In genomic region chr17:14118863-14119262, GRCm38 (mm10) we compare ENCODE assay signal across 29 mouse cellular contexts. TPM values are rescaled to one million over a fixed set of nuclear protein-coding genes. Genes with fewer than 3 reads are reported as not detected.
A peak's percentile ranks its signal among the peaks of the same experiment; 100 is the strongest.
DNase-seq lines count a peak whose midpoint lies in the region; ATAC-seq lines count a peak whose summit lies in the region.
"Had no signal": no experiment of that assay in that cellular context is flagged by ENCODE, and none has a peak within 500 bp of the region (broad histone marks: within the 10 kb centered on the region; RNA-seq: fewer than 3 reads in every experiment).

No protein-coding gene starts in this region.

- DNase-seq in embryo, embryonic 11 days, result peak; percentile 7
- no peak for DNase-seq in embryo, embryonic 10.5 days (ENCODE audit: low spot score)
- peak; percentile 78 for DNase-seq in heart, embryonic 10.5 days (ENCODE audit: low spot score)
- no peak for DNase-seq in heart, adult 8-10 months (ENCODE audit: low spot score)
- no peak for DNase-seq in heart, postnatal 14 days
- DNase-seq: adrenal gland, adult 8-10 months; adrenal gland, postnatal 14 days; adrenal gland, postnatal 36 days; B cell, adult 2 months; cerebellum, adult 11-12 months; cerebellum, adult 2 months; cerebellum, adult 9-10 months; cerebellum, postnatal 10 days; cerebellum, postnatal 25 days; forebrain, postnatal 0 days had no signal

- 20% methylated on average over 3 of the region's 3 CpGs for WGBS in heart, embryonic 10.5 days
- 12% methylated on average over 3 of the region's 3 CpGs for WGBS in heart, embryonic 12.5 days

- intact Hi-C loops in heart, postnatal 14 days (cut with DNase I), result no loop called here

- H3K4me3 ChIP-seq in heart, embryonic 10.5 days, result no peak overlapping the region
- H3K4me3 ChIP-seq in heart, embryonic 12.5 days, result no peak overlapping the region
- H3K4me3 ChIP-seq: embryonic facial prominence, embryonic 10.5 days; embryonic facial prominence, embryonic 12.5 days; forebrain, embryonic 13.5 days; forebrain, embryonic 15.5 days had no signal

- H3K9me3 ChIP-seq in heart, embryonic 10.5 days, result no peaks in the 10 kb centered on the region
- H3K9me3 ChIP-seq in heart, embryonic 12.5 days (replicated peaks), result no peaks in the 10 kb centered on the region; the same call in 1 of the 2 replicates
- H3K9me3 ChIP-seq: embryonic facial prominence, embryonic 10.5 days; embryonic facial prominence, embryonic 12.5 days; forebrain, embryonic 13.5 days; forebrain, embryonic 15.5 days; G1E had no signal

- peaks cover 14% of the 10 kb centered on the region for H3K4me1 ChIP-seq in heart, embryonic 10.5 days
- H3K4me1 ChIP-seq in heart, embryonic 12.5 days (replicated peaks), result peaks cover 15% of the 10 kb centered on the region
- H3K4me1 ChIP-seq: embryonic facial prominence, embryonic 10.5 days; embryonic facial prominence, embryonic 12.5 days; forebrain, embryonic 13.5 days; forebrain, embryonic 15.5 days had no signal

- no peak overlapping the region for H3K9ac ChIP-seq in heart, embryonic 12.5 days
- H3K9ac ChIP-seq: embryonic facial prominence, embryonic 12.5 days; forebrain, embryonic 13.5 days; forebrain, embryonic 15.5 days; forebrain, postnatal 0 days had no signal

- no peak overlapping the region for H3K4me2 ChIP-seq in heart, embryonic 12.5 days
- H3K4me2 ChIP-seq: embryonic facial prominence, embryonic 12.5 days; forebrain, embryonic 13.5 days; forebrain, embryonic 15.5 days had no signal

- H3K27me3 ChIP-seq in heart, embryonic 10.5 days (ENCODE audit: insufficient read depth, poor library complexity, severe bottlenecking), result peaks cover 7% of the 10 kb centered on the region; the same call in 1 of the 2 replicates
- H3K27me3 ChIP-seq in heart, embryonic 12.5 days (replicated peaks), result 0 out of 2 replicates have a peak, but pooled peaks cover 17% of the 10 kb centered on the region
- H3K27me3 ChIP-seq: embryonic facial prominence, embryonic 12.5 days; forebrain, embryonic 13.5 days; forebrain, embryonic 15.5 days had no signal

- ATAC-seq in heart, embryonic 12.5 days (ENCODE audit: insufficient number of reproducible peaks, low FRiP score), result peak; percentile 59; the same call in 1 of the 2 replicates
- ATAC-seq: activated CD4-positive, CD25-positive, alpha-beta regulatory T cell, adult 4 months; CD4-positive, CD25-positive, alpha-beta regulatory T cell, adult 4 months; forebrain, embryonic 13.5 days; forebrain, embryonic 15.5 days; forebrain, postnatal 0 days; Patski had no signal

- no peaks in the 10 kb centered on the region for H3K36me3 ChIP-seq in heart, embryonic 10.5 days
- no peaks in the 10 kb centered on the region for H3K36me3 ChIP-seq in heart, embryonic 12.5 days
- H3K36me3 ChIP-seq: embryonic facial prominence, embryonic 10.5 days; embryonic facial prominence, embryonic 12.5 days; forebrain, embryonic 15.5 days; G1E had no signal

- H3K27ac ChIP-seq in heart, embryonic 10.5 days, result 0 out of 2 replicates have a peak overlapping the region, but pooled peaks have one; percentile 22
- H3K27ac ChIP-seq in heart, embryonic 12.5 days (ENCODE audit: poor library complexity, severe bottlenecking), result 0 out of 2 replicates have a peak overlapping the region, but pooled peaks have one; percentile 15
- H3K27ac ChIP-seq: embryonic facial prominence, embryonic 10.5 days; embryonic facial prominence, embryonic 12.5 days; forebrain, embryonic 13.5 days; forebrain, embryonic 15.5 days had no signal

RNA-seq across cellular contexts. Expression of gene Gm7358, which starts 59.5 kb away (rescaled TPM):
- not detected in 2 replicates for polyA plus RNA-seq in heart, embryonic 10.5 days (2016; fragmentation: Nextera tagmentation; extraction: Ambion mirVana)
- total RNA-seq in heart, adult 8-10 months (2022), result not detected
- not detected in 2 replicates for polyA plus RNA-seq in heart, embryonic 12.5 days (2016; fragmentation: Nextera tagmentation; extraction: Ambion mirVana)
- not detected for total RNA-seq in heart, postnatal 14 days (2021)
- total RNA-seq: adrenal gland, adult 18-20 months; adrenal gland, adult 8-10 months; adrenal gland, postnatal 14 days; adrenal gland, postnatal 36 days; CH12.LX; forebrain, postnatal 0 days had no signal
- polyA plus RNA-seq: activated CD4-positive, CD25-positive, alpha-beta regulatory T cell, adult 4 months; CD4-positive, CD25-positive, alpha-beta regulatory T cell, adult 4 months; cerebellum, adult 2 months; cortical plate, adult 2 months; embryonic facial prominence, embryonic 10.5 days; embryonic facial prominence, embryonic 12.5 days; embryonic facial prominence, embryonic 14.5 days; forebrain, embryonic 11.5 days; forebrain, embryonic 13.5 days; forebrain, embryonic 15.5 days; forebrain, postnatal 0 days; G1E; Patski had no signal

Comparison
In these comparisons a context has a peak if more than half of its experiments do, and no peak if none do; other contexts are left out.
1. DNase-seq: peak in embryo, embryonic 11 days (single experiment) and heart, embryonic 10.5 days (single experiment); none in embryo, embryonic 10.5 days (single experiment), heart, adult 8-10 months (single experiment) and heart, postnatal 14 days (0 of 2).